Mouse (Mus musculus) olfactory bulb, adult 2 months (tissue): ENCODE measurements around the gene Rfx8.

Experiments
- CTCF ChIP-seq: fragments of 200-500 bp; IDR thresholded peaks from 2 replicates; pipeline ENCODE4 v1.5.1; 2012; ENCODE audit warnings: low read depth, mild to moderate bottlenecking, low read length, moderate library complexity; ENCODE audit not compliant: insufficient read depth
- POLR2A ChIP-seq: fragments of 200-500 bp; IDR thresholded peaks from 2 replicates; pipeline ENCODE4 v1.6.1; 2012; ENCODE audit warnings: mild to moderate bottlenecking, low read depth, low read length, moderate library complexity; ENCODE audit not compliant: insufficient read depth

GRCm38 (mm10) chr1:39759231-39760175, 38.7 kb upstream of the Rfx8 start:
- TF ChIP-seq CTCF, result no peak
- TF ChIP-seq POLR2A, result no peak
